ENCODE assay signal across 1 mouse cellular context in the genomic region with DNA sequence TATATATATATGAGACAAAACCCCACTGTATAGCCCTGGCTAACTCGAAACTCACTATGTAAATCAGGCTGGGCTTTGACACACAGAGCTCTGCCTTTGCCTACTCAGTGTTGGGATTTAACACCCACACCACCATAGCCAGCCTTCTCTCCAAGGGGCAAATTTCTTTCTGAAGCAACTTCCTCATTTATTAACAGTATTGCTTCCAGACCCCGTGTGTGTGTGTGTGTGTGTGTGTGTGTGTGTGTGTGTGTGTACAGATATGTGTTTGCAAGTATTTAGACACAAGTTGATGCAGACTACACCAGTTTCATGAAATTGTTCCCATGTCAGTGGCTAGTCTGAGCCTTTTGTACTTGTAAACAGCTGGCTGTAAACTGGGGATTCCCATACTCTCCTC.
TF ChIP-seq lines count a peak whose summit lies in the region.

No protein-coding gene starts in this region.

TF ChIP-seq in MEL, 35 proteins besides CTCF, POLR2A, EP300 and RAD21:
- TF ChIP-seq BHLHE40 (IDR thresholded peaks at IDR 0.05; ENCODE audit: borderline replicate concordance, low read depth, low read length) (no peak), POLR2AphosphoS2 (IDR thresholded peaks at IDR 0.05; ENCODE audit: low read length) (no peak), MAX (IDR thresholded peaks at IDR 0.05; ENCODE audit: low read length) (no peak), CHD1 (IDR thresholded peaks at IDR 0.05; ENCODE audit: low read depth, low read length) (no peak), E2F4 (IDR thresholded peaks at IDR 0.05; ENCODE audit: borderline replicate concordance, low read depth, low read length) (no peak), HCFC1 (IDR thresholded peaks at IDR 0.05; ENCODE audit: low read depth, low read length) (no peak), USF2 (IDR thresholded peaks at IDR 0.05; ENCODE audit: borderline replicate concordance in 1 of 2, insufficient read depth in 1 of 2, low read depth in 1 of 2, low read length in 2 of 2) (no peak), ZNF384 (IDR thresholded peaks at IDR 0.05; ENCODE audit: low read depth, low read length) (no peak), GABPA (IDR thresholded peaks at IDR 0.05; ENCODE audit: low read depth, low read length) (no peak), ZKSCAN1 (IDR thresholded peaks at IDR 0.05; ENCODE audit: low read depth, low read length) (no peak), ZMIZ1 (IDR thresholded peaks at IDR 0.05; ENCODE audit: low read depth, low read length) (no peak), GATA1 (IDR thresholded peaks at IDR 0.05; ENCODE audit: low read depth, low read length) (no peak), ETS1 (IDR thresholded peaks at IDR 0.05; ENCODE audit: low read depth, low read length) (no peak), SIN3A (IDR thresholded peaks at IDR 0.05; ENCODE audit: low read length) (no peak), UBTF (IDR thresholded peaks at IDR 0.05; ENCODE audit: borderline replicate concordance, insufficient read depth, low read depth, low read length) (no peak), ZC3H11A (IDR thresholded peaks at IDR 0.05; ENCODE audit: low read depth, low read length) (no peak), POLR2AphosphoS5 (IDR thresholded peaks at IDR 0.05; ENCODE audit: borderline replicate concordance, low read depth, low read length) (no peak)
TF ChIP-seq in MEL: peak in this region for 0.
